Comparison of ENCODE assay signal across 8 mouse cellular contexts in the genomic region with DNA sequence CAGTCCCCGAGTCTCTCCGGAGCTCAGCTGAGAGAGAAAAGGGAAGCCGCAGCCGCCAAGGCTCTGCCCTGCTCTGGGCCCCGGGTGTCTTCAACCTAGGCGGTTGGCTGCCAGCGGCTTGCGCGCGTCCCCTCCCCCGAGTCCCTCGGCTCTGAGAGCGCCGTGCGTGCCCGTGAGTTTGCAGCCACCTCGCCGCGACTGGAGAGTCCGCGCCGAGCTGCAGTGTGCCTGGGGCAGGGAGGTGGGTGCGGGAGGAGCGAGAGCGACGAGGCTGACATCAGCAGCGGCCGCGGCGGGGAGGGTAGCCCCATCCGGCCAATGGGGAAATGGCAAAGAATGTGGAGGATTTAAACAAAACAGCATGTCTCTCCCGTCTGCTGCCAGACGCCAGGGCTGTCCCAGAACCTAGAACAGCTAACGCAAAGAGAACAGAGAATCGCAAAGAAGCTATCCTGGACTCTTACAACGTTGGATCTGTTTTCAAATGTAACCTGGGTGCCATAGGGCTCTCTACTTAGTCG. TPM values are rescaled to one million over a fixed set of nuclear protein-coding genes. Genes with fewer than 3 reads are reported as not detected.
DNase-seq lines count a peak whose midpoint lies in the region; ATAC-seq and TF ChIP-seq lines count a peak whose summit lies in the region.

A gene (minus strand): TSS at position 179 of the 521 bp plus-strand sequence.

- no peaks in the 10 kb centered on the region for H3K27me3 ChIP-seq in MEL (ENCODE audit: control insufficient read depth in 1 of 2, insufficient read depth in 2 of 2, low read length in 2 of 2)
- H3K27me3 ChIP-seq in lung, embryonic 16.5 days (ENCODE audit: control insufficient read depth, insufficient read depth, low read depth, low read length), result no peaks in the 10 kb centered on the region

- 0% methylated on average over 37 of the region's 37 CpGs for WGBS in lung, embryonic 16.5 days

- H3K4me2 ChIP-seq in lung, embryonic 16.5 days (ENCODE audit: low read depth, low read length), result peak within 1 kb of the TSS; percentile 94

- peak; percentile 77 to 79 for ATAC-seq in hematopoietic stem cell, adult 5-6 weeks (replicated peaks in 1 of 2; ENCODE audit: insufficient read depth in 1 of 2, low FRiP score in 2 of 2, low TSS enrichment in 1 of 2, low read depth in 1 of 2, poor library complexity in 2 of 2, severe bottlenecking in 2 of 2)
- peak; percentile 87 for ATAC-seq in lung, embryonic 16.5 days (ENCODE audit: low read depth)

- peak within 1 kb of the TSS; percentile 93 for H3K9ac ChIP-seq in MEL (ENCODE audit: control insufficient read depth, low read depth, low read length, poor library complexity, severe bottlenecking)
- peak within 1 kb of the TSS; percentile 90 for H3K9ac ChIP-seq in lung, embryonic 16.5 days (ENCODE audit: low read length)

- peaks cover 17 to 26% of the 10 kb centered on the region in 2 experiments for H3K4me1 ChIP-seq in MEL (ENCODE audit: control insufficient read depth in 1 of 2, insufficient read depth in 2 of 2, low read length in 2 of 2)
- H3K4me1 ChIP-seq in lung, embryonic 16.5 days (replicated peaks; ENCODE audit: control insufficient read depth, insufficient read depth, low read length), result peaks cover 31% of the 10 kb centered on the region

- TF ChIP-seq EP300 in MEL (IDR thresholded peaks at IDR 0.05; ENCODE audit: low read depth in 1 of 2, low read length in 2 of 2), result no peak; a peak in 2 of 4 replicates

- H3K27ac ChIP-seq in MEL (ENCODE audit: control insufficient read depth, low read depth, low read length), result peak within 1 kb of the TSS; percentile 99
- H3K27ac ChIP-seq in lung, embryonic 16.5 days (ENCODE audit: low read length), result peak within 1 kb of the TSS; percentile 96

- H3K36me3 ChIP-seq in MEL (ENCODE audit: control insufficient read depth in 1 of 2, insufficient read depth in 2 of 2, low read length in 2 of 2), result peaks cover 0 to 27% of the 10 kb centered on the region in 2 experiments; a peak in 2 of 4 replicates
- H3K36me3 ChIP-seq in lung, embryonic 16.5 days (ENCODE audit: control insufficient read depth, insufficient read depth, low read length), result no peaks in the 10 kb centered on the region

- TF ChIP-seq RAD21 in MEL (IDR thresholded peaks at IDR 0.05; ENCODE audit: low read depth, low read length), result no peak; the same call in none of the 2 replicates

- peak; percentile 93 to 94 for TF ChIP-seq POLR2A in MEL (IDR thresholded peaks at IDR 0.05; ENCODE audit: control insufficient read depth in 1 of 2, insufficient read depth in 1 of 2, low read depth in 1 of 2, low read length in 2 of 2, poor library complexity in 1 of 2)

- no peaks in the 10 kb centered on the region for H3K9me3 ChIP-seq in MEL (replicated peaks; ENCODE audit: insufficient read depth, low read length)
- no peaks in the 10 kb centered on the region for H3K9me3 ChIP-seq in lung, embryonic 16.5 days (ENCODE audit: control insufficient read depth, low read length)

- H3K79me2 ChIP-seq in MEL (ENCODE audit: control insufficient read depth, insufficient read depth, low read length, poor library complexity), result peaks cover 42% of the 10 kb centered on the region

- DNase-seq in MEL (ENCODE audit: low read depth, low spot score), result peak; percentile 96
- DNase-seq in cerebellum, adult 8-10 months, result peak; percentile 84
- DNase-seq in forelimb bud, embryonic 11.5 days (ENCODE audit: low read depth, low spot score), result peak; percentile 90
- peak; percentile 87 for DNase-seq in layer of hippocampus, adult 9-11 months
- peak; percentile 82 for DNase-seq in ovary, adult 18-20 months (ENCODE audit: low spot score)
- peak; percentile 91 for DNase-seq in thymus, postnatal 0 days (ENCODE audit: low spot score)

- TF ChIP-seq CTCF in MEL (IDR thresholded peaks at IDR 0.05 in 2 of 3, conservative IDR thresholded peaks at IDR 0.05 in 1 of 3; ENCODE audit: control insufficient read depth in 1 of 3, insufficient read depth in 1 of 3, low read depth in 2 of 3, low read length in 3 of 3, poor library complexity in 1 of 3, severe bottlenecking in 1 of 3), result no peak

- peak within 1 kb of the TSS; percentile 88 to 89 for H3K4me3 ChIP-seq in MEL (ENCODE audit: control insufficient read depth in 1 of 2, insufficient read depth in 1 of 2, low read depth in 2 of 2, low read length in 2 of 2)
- H3K4me3 ChIP-seq in lung, embryonic 16.5 days (ENCODE audit: low read length), result peak within 1 kb of the TSS; percentile 91

TF ChIP-seq in MEL, 35 proteins besides CTCF, POLR2A, EP300 and RAD21:
- TF ChIP-seq ELF1 (IDR thresholded peaks at IDR 0.05; ENCODE audit: low read depth, low read length), result peak; percentile 48; the same call in 1 of the 2 replicates
- TF ChIP-seq TCF12 (IDR thresholded peaks at IDR 0.05; ENCODE audit: low read depth, low read length), result peak; percentile 80
- TF ChIP-seq MXI1 (IDR thresholded peaks at IDR 0.05; ENCODE audit: low read depth, low read length), result peak; percentile 97
- peak; percentile 44; the same call in 1 of the 2 replicates for TF ChIP-seq ZKSCAN1 (IDR thresholded peaks at IDR 0.05; ENCODE audit: low read depth, low read length)
- TF ChIP-seq RCOR1 (IDR thresholded peaks at IDR 0.05; ENCODE audit: low read depth, low read length), result no peak
- TF ChIP-seq MAFK (IDR thresholded peaks at IDR 0.05; ENCODE audit: borderline replicate concordance, low read depth, low read length), result 0 out of 2 replicates have a peak, but pooled peaks have one; percentile 16
- peak; percentile 59; the same call in 1 of the 2 replicates for TF ChIP-seq CHD1 (IDR thresholded peaks at IDR 0.05; ENCODE audit: low read depth, low read length)
- peak; percentile 24 for TF ChIP-seq SMC3 (IDR thresholded peaks at IDR 0.05; ENCODE audit: low read depth, low read length)
- TF ChIP-seq ZMIZ1 (IDR thresholded peaks at IDR 0.05; ENCODE audit: low read depth, low read length), result peak; percentile 96
- TF ChIP-seq MYB (IDR thresholded peaks at IDR 0.05; ENCODE audit: low read depth, low read length), result no peak
- TF ChIP-seq MAX (IDR thresholded peaks at IDR 0.05; ENCODE audit: low read length), result peak; percentile 81
- TF ChIP-seq NRF1 (IDR thresholded peaks at IDR 0.05; ENCODE audit: insufficient read depth, low read depth, low read length, poor library complexity, severe bottlenecking), result 0 out of 2 replicates have a peak, but pooled peaks have one; percentile 43
- peak; percentile 66 for TF ChIP-seq HCFC1 (IDR thresholded peaks at IDR 0.05; ENCODE audit: low read depth, low read length)
- TF ChIP-seq KAT2A (conservative IDR thresholded peaks at IDR 0.05; ENCODE audit: low read depth, low read length), result peak; percentile 28; the same call in 1 of the 2 replicates
- peak; percentile 71 for TF ChIP-seq MYC (IDR thresholded peaks at IDR 0.05; ENCODE audit: low read depth, low read length)
- TF ChIP-seq NELFE (IDR thresholded peaks at IDR 0.05; ENCODE audit: low read depth, low read length), result peak; percentile 96
- TF ChIP-seq TAL1 (IDR thresholded peaks at IDR 0.05; ENCODE audit: low read length), result no peak
- TF ChIP-seq USF2 (IDR thresholded peaks at IDR 0.05; ENCODE audit: borderline replicate concordance in 1 of 2, insufficient read depth in 1 of 2, low read depth in 1 of 2, low read length in 2 of 2), result no peak
- TF ChIP-seq ETS1 (IDR thresholded peaks at IDR 0.05; ENCODE audit: low read depth, low read length), result peak; percentile 71
- no peak for TF ChIP-seq ZC3H11A (IDR thresholded peaks at IDR 0.05; ENCODE audit: low read depth, low read length)
- no peak for TF ChIP-seq POLR2AphosphoS5 (IDR thresholded peaks at IDR 0.05; ENCODE audit: borderline replicate concordance, low read depth, low read length)
- peak; percentile 90 for TF ChIP-seq TBP (IDR thresholded peaks at IDR 0.05; ENCODE audit: low read depth, low read length)
- TF ChIP-seq POLR2AphosphoS2 (IDR thresholded peaks at IDR 0.05; ENCODE audit: low read length), result peak; percentile 89
- 0 out of 2 replicates have a peak, but pooled peaks have one; percentile 52 for TF ChIP-seq E2F4 (IDR thresholded peaks at IDR 0.05; ENCODE audit: borderline replicate concordance, low read depth, low read length)
- TF ChIP-seq UBTF (IDR thresholded peaks at IDR 0.05; ENCODE audit: borderline replicate concordance, insufficient read depth, low read depth, low read length), result peak; percentile 99
- TF ChIP-seq BHLHE40 (IDR thresholded peaks at IDR 0.05; ENCODE audit: borderline replicate concordance, low read depth, low read length), result no peak
- no peak for TF ChIP-seq USF1 (IDR thresholded peaks at IDR 0.05; ENCODE audit: low read depth, low read length)
- TF ChIP-seq JUND (IDR thresholded peaks at IDR 0.05; ENCODE audit: low read depth, low read length), result no peak
- TF ChIP-seq MAZ (IDR thresholded peaks at IDR 0.05; ENCODE audit: low read depth, low read length), result peak; percentile 96
- TF ChIP-seq CHD2 (IDR thresholded peaks at IDR 0.05; ENCODE audit: low read length), result no peak
- TF ChIP-seq ZNF384 (IDR thresholded peaks at IDR 0.05; ENCODE audit: low read depth, low read length), result peak; percentile 18; the same call in 1 of the 2 replicates
- peak; percentile 52; the same call in 1 of the 2 replicates for TF ChIP-seq GABPA (IDR thresholded peaks at IDR 0.05; ENCODE audit: low read depth, low read length)
- no peak for TF ChIP-seq GATA1 (IDR thresholded peaks at IDR 0.05; ENCODE audit: low read depth, low read length)
- TF ChIP-seq SIN3A (IDR thresholded peaks at IDR 0.05; ENCODE audit: low read length), result peak; percentile 92; the same call in 1 of the 2 replicates
- TF ChIP-seq MEF2A (IDR thresholded peaks at IDR 0.05; ENCODE audit: extremely low read depth, insufficient replicate concordance, low read depth, low read length, poor library complexity, severe bottlenecking), result no peak

RNA-seq across cellular contexts. Expression of the gene that starts here (rescaled TPM):
- 19.3 and 31.9 TPM in 2 replicates for total RNA-seq in MEL (2012; rRNA removed)
- polyA plus RNA-seq in MEL (2012; ENCODE audit: insufficient read depth in 1 of 2, insufficient read length in 2 of 2, low read depth in 1 of 2, low replicate concordance in 2 of 2, missing spikeins in 1 of 2), result 10 to 100 TPM in 1 of 2 experiments, not detected in 1; 25.3 TPM
- 36.6 and 39.9 TPM in 2 replicates for total RNA-seq in hematopoietic stem cell, adult 5-6 weeks (2017)
- 16.2 and 16.8 TPM in 2 replicates for polyA plus RNA-seq in lung, embryonic 16.5 days (2015; fragmentation: Nextera tagmentation; extraction: Ambion mirVana)
- polyA plus RNA-seq in thymus, postnatal 0 days (2015; fragmentation: Nextera tagmentation; extraction: Ambion mirVana), result 13.5 and 15.1 TPM in 2 replicates

Comparison
In these comparisons a context has a peak if more than half of its experiments do, and no peak if none do; other contexts are left out.
1. Peak in every context shown above with its lines: DNase-seq, ATAC-seq, H3K4me3 ChIP-seq and H3K27ac ChIP-seq.